Mouse (Mus musculus) frontal cortex, postnatal 10 days (tissue): ENCODE results near the gene Disp1.

Source experiments
- DNase-seq, 2 experiments: peaks; one replicate each; pipeline ENCODE4 v3.0.0; 2022; ENCODE audit warnings: low spot score in 2 of 2, mixed read lengths in 1 of 2

Gene Disp1

DNA sequence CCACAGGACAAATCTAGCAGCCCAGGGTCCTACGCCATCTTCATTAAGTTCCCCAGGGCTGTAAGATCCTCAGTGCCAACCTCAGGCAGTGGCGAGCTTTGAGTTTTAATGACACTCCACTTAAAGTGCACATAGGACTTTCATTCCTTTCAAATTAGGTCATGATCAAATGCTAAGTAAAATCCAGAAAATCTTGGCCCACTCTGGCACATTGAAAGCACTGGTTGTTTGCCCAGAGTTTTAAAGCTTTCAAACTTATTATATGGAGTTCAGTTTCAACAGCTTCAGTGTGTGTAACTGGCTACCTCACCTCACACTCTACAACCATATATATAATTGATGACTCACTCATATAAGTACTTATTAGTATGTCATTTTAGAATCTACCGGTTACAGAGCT is 87.9 kb downstream of the Disp1 start:
- DNase-seq: no peak

DNA sequence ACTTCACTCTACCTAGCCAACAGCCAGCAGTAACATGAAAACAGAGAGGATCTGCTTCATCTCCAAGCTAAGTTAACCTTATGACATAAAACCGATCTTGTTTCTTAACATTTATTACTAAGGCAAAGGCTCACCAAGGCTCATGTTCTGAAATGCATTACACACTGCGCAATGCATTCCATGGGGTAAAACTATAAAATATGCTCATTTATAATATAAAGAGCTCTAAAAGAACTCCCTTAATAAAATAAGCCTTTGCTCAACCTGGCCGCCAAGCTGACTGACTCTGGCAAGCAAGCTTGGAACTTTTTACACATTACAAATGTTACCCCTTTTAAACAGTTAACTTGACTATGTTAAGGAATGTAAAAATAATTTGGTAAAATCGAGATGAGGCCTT is 94.1 kb downstream of the Disp1 start:
- no peak for DNase-seq

DNA sequence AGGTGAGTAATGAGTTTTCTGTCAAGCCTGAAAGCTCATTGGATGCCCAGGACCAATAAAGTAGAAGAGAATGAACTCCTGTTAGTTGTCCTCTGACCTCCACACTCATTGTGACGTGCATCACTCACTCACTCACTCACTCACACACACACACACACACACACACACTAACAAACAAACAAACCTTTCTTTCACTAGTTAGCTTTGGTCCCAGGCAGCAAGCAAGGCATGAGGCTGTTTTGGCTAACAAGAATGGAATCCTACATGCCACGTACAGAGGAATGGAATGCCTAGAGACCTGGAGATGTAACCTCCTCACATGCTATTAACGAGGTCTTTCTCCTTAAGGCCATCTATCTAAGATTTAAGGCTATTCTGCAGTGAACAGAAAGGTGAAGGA is 97.6 kb downstream of the Disp1 start:
- no peak for DNase-seq

DNA sequence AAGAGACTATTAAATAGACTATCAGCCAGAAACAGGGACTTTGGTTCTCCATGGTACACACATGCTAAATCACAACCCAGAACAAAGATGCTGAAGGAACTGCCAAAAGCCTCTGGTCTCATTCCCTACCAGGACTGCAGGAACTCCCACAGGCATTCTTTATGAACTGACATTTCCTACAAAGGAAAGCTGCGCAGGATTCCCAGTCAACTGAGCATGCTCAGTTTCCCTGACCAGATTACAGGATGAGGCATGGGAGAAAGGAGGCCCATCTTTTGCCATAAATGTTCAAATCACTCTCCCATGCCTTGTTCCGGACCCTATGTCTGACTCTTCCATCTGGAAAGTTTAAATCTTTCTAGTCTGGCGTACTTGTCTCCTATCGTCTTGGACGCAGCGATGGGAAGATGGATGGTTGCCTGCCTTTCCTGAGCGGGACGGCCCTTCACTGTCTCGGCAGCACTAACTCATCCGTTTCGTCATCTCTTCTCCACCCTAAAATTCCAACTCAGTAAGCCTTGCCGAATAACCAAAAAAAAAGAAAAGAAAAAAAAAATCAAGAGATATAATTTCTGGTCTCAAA is 100.9 kb downstream of the Disp1 start:
- DNase-seq: no peak

DNA sequence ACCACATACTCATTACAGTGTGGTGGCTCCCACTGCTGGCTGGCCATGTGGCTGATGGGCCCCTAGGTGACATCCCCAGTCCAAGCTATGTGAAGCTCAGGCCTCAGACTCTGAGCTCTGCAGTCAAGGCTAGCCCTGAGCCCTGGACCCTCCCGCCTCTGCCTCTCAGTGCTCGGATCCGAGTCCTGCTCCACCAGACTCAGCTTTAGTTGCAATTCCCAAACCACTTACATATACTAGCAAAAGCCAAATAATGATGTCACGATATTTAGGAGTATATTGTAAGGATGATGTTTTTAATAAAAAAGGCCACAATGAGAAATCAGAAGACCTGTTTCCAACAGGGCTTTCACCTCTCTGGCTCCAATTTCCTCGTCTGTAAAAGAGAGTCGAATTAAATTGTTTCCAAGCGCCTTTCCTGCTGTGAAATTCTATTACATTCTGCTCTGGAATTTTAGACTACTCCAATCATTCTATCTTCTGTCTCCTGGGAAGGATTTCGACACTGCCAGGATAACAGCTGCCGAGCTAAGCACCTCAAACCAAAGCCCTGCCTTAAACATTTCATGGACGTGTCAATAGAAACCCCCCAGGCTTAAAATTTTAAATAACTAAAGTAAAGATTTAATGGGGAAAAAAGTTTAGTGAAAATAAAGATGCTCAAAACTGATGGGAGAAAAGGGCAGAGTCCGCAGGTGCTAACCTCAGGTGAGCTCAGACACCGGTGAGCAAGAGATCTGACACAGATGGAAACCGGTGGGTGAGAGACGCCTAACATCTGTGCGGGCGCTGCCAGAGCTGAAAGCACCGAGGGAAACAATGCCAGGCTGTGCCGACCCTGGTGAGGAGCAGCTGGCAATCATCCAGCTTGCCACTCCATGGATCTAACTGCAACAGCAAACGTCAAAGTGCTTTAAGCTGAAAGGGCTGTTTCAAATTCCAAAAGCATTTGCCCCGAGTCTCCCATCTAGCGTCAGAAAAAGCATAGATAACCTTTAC is 103.2 kb downstream of the Disp1 start:
- DNase-seq: no peak

DNA sequence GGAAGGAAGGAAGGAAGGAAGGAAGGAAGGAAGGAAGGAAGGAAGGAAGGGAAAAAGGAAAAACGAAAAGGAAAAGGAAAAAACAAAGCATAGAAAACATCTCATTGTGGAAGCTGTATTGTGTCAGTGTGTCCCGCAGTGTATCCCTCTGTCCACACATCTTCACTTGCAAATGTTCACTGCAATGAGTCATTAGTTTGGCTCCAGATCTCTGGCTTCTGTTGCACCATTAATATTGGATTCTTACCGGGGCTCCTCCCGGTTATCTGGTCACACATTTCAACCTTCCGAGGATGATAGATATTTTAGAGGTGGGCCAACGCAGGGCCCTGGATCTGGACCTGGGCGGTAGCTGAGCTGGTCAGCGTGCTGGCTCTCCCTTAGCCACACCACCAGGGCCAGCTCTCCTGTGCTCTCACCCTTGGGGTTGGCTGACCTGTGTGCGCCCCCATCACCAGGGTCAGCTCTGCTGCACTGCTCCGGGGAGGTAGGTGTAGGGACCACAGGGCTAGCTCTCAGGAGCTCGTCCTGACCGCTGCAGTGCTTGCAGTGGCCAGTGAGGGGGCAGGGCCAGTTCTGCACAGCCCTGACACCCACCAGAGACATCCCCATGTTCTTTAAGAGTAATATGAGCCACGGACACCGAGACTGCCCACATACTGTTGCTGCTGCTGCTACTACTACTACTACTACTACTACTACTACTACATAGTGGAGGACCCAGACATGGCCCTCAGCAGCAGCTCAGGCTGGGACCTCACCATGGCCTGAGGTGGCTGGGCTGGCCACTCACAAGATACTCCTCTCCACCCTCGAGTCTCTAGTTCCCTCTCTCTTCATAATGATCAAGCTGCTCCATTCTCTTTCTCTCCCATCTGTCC is 104.1 kb downstream of the Disp1 start:
- no peak for DNase-seq

DNA sequence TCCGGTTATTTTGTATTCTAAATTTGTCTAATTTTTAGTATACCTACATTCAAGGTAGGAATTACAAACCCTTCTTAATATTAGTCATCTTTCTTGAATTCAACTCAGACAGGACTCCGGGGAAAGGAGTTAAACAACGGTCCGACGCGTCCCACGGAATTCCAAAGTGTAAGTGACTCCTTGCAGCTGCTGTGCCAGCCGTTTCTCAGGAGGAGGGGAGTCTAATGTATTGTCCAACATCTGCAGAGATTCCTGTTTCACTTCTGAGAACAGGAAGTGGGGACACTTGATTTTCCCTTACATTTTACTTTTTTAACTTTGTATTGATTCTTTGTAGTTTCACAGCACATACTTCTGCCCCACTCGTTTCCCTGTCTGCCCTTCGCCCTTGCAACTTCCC is 104.9 kb downstream of the Disp1 start:
- DNase-seq: no peak

DNA sequence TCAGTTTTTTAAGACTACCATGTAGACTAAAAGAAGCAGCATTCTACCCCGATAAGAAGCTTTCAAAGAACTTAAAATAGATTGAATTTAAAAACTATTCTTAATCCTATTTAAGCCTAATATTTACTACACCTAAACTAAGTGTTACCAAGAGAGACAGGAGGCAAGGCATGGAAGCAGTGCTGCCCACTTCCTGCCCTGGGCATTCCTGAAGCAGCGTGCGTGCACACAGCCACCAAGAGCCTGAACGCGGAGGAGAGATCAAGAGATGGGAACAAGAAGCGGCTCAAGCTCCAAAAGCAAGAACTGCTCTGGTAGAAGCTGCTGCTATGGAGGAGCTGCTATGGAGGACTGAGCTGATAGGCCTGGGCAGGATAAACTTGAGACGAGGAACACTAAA is 106.2 kb downstream of the Disp1 start:
- no peak for DNase-seq

DNA sequence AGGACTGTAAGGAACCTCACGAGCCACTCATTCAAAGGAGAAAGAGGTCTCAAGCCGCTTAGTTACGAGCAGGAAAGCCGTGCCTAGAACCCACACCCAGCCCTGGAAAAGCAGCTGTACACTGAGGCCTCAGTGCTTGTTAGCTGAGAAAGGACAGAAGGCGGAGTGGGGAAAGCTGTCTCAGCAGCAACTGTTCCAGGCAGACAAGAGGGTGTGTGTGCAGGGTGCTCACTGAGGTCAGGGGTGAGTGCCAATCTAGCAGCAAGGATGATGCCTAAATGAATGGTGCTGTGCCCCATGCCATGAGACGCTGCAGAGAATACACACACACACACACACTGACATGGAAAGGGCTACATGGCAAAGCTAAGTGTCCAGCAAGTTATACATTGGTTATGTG is 106.8 kb downstream of the Disp1 start:
- DNase-seq: no peak

DNA sequence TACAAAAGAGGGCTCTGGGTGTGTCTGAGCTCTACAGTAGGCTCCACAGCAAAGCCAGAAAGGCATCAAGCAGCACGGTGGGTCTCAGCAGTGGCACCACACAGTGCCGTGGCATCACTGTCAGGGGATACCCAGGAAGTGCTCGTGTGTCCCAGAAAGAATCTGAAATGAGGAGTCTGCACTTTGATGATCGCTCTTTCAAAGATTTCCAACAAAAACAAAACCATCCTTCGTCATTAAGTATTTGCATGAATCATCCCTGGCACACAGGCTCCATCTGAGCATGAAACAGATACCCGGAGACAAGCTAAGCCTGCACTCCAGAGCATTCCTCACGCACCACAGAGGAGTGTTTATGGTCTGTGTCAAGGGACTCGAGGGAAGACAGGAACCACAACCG is 107.8 kb downstream of the Disp1 start:
- DNase-seq: no peak

DNA sequence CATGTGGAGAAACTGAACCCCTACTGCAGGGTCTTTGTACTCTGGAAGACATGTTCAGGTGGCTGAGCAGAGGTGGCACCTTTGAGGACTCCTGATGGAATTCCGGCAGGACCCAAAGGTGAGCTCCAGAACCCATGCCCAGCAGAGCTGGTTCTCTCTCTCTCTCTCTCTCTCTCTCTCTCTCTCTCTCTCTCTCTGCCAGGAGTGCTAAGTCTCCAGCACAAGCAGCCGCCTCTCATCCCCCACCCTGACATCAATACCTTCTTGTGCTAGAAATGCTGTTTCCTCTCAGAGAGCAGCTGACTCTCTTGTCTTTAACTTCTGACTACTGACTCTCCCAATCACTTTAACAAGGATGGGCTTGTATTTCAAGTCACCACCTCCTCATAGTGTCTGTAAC is 113.8 kb downstream of the Disp1 start:
- DNase-seq: no peak

DNA sequence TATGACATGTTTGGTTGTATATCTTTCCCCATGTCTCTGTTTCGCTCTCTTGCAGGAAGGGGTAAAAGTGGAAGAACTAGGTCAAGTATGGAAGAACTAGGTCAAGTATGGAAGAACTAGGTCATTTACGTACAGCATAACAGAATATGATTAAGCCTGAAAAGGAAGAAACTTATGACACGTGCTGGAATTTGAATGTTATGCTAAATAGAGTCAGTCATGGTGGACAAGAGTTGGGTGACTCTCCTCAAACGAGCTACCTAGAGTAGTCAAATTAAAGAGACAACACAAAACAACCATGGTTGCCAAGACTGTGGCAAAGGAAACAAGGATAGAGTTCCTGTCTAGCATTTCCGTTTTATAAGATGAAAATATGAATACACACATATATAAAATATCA is 116.6 kb downstream of the Disp1 start:
- no peak for DNase-seq

DNA sequence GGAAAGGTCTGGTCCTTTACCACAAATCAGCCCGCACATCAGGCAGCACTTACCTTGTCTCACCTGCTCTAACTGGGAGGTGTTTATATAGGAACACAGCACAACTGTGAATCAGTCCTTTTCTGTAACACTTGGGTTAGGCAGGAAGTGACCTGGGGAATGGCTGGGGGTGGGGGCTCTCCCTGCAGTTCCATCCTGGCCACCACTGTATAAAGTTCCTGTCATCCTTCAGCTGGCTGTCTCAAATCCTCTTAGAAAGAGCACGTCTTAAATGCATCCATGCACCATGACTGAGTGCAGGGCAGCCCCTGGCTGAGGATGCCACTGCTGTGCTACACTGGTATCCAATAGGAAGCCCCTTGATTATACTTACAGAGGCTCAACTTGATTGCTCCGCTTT is 118.5 kb downstream of the Disp1 start:
- DNase-seq: no peak

DNA sequence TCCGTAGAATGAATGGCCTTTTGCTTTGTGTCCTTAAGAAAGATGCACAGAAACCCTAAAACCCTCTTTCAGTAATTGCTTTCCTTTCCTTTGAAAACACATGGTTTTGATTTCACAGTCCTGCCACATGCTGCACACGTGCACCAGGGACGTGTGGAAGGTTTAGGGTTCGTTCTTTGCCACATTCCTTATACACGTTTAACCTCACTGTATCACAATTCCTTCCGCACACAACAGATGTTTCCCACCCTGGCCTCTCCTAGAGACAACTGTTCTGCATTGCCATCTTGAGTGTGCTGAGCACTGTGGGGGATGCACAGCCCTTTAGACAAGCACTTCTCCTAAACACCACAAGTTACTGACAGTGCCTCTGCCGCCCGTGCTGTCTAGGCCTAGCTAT is 119.2 kb downstream of the Disp1 start:
- no peak for DNase-seq

DNA sequence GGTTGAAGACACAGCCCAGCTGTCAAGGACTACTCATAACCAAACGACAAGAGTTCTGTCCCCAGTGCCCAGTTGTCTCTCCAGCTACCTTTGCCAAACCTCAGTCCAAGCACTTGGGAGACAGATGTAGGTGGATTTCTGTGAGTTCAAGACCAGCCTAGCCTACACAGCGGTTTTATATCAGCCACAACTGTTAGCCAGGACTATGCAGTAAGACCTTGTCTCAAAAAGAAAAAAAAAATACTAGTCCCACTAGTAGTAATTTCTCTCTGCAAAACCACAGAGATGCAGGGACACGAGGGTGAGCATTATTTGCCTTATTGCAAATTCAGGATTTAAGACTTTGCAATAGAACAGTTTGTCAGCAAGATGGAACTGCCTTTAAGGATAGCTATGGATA is 120.0 kb downstream of the Disp1 start:
- DNase-seq: no peak

DNA sequence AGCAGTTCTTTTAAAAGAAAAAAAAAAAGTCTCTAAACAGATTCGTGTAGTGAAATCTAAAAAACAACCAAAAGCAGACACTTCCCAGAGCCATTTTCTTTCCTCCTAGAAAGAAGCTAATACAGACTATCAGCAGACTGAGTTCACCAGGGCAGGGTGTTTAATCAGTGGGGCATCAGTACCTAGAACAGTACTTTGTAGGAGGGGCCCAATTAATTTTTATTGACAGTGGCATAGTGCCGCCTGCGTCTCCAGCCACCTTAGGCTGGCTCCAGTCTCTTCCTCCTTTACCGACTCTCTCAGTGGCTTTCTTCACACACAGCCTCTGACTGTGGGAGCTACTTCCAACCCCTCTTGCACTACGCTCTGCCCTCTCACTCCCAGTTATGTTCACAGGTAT is 121.1 kb downstream of the Disp1 start:
- no peak for DNase-seq

DNA sequence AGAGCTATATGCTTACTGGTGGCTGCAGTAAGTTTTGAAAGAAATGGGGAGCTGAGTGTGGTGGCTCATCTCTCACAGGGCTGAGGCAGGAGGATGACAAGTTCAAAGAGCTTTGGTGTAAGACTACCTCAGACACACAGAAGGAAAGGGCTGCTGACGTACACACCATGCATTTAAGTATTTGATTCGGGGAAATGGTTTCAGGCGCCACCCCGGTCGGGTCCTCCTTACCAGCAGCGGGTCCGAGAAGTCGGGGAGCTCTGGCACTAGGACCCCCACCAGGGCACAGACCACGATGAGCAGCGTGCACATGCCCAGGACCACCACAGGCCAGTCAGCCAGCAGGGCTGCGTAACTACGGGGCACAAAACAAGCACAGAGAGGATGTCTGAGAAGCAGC is 121.6 kb downstream of the Disp1 start:
- DNase-seq: no peak

DNA sequence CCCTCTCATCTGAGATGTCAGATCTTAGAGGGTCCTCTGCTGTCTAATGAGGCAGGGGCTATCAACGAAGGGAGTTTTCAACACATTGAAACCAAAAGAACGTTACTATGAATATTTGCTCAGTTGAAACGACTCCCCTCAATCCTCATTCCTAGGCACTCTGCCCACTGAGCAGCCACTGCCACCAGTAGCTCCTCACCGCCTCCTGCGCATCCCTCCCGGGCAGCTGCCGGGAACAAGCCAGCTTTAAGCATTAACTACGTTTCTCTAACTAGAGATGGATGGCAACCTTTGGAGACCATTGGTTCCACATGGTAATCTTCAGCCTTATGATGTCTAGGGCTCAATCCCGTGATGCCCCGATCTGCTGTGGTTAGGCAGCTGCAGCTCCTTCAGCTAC is 123.7 kb downstream of the Disp1 start:
- DNase-seq: no peak

DNA sequence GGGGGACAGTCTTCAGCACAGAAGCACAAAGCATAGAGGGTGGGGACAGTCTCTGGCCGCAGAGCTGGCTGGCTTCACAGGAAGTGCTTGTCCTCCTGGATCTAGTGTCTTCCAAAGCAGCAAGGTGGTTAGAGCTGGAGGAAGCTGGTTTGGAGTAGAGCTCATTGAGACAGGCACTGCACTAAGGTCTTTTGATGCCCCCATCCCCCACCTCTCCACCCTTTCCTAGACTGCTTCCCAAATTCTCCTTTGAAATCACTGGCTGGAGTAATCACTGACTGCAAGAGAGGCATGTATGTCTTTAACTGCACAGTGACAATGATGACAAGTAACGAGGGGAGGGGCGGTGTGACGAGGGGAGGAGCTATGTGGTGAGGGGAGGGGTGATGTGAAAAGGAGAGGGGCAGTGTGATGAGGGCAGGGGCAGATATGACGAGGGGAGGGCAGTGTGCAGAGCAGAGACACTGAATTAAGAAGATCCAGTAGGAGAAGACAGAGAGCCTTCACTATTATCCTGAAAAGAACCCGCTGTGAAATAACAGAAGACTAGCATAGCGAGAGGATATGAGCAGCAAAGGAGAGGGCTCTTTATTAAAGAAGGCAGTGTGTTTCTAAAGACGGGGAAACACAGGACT is 125.8 kb downstream of the Disp1 start:
- no peak for DNase-seq

DNA sequence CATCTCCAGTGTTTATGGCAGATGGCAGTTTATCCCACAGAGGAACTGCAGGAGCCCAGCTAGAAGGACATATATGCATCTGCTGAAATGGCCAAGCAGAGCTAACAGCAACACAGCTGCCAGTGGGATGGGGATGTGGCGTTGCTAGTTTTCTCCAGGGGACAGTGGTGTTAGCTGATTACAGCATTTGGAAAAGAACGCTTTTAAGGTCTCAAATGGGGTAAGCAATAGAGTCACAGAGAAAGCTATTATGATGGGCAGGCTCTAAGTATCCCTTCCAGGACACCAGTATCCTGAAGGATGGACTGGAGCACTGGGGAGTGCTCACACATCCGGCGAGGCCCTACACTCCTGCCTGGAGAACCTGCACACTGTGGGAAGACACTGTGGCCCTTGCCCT is 129.0 kb downstream of the Disp1 start:
- no peak for DNase-seq

DNA sequence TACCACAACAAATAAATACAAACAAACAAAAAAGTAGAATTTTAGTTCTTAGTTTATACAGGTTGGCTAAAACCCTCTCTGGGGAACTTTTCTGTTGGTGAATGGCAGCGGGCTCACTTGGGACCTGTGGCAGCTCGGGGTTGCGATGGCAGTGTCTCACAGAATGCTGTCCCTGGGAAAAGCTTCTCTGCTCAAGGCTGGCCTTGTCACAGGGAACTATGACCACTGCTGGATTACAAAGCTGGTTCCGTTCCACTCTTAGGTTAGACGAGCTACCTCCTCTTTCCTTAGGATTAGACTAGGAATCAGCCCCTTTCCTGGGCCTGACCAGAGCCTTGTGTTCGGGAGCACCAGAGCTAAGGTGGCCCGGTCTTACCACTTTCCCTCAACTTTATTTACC is 130.1 kb downstream of the Disp1 start:
- DNase-seq: no peak

DNA sequence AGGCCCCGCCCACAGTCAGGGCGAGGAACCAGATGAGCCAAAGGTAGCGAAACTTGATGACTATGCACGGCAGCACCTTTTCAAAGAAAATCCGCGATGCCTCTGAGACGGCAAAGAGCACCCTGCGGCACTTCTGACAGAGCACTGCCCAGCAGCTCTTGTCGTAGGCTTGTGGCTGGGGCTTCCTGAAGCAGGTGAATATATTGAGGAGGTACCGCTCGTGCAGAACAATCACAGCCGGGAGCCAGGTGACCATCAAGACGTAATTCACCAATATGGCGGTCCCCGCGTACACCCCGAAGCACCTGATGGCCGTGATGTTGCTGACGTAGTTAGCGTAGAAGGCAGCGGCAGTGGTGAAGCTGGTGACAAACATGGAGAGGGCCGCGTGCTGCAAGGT is 132.7 kb downstream of the Disp1 start:
- no peak for DNase-seq
